Mouse (Mus musculus) heart, adult 2 months (tissue): ENCODE data around the gene Kirrel3.

Experiments used
- CTCF ChIP-seq: fragments of 200-600 bp; IDR thresholded peaks from 2 replicates; pipeline ENCODE4 v1.8.1; 2022; ENCODE audit warnings: antibody characterized with exemption, mild to moderate bottlenecking, moderate library complexity
- EP300 ChIP-seq: fragments of 200-500 bp; IDR thresholded peaks from 2 replicates; pipeline ENCODE4 v1.6.1; 2011; ENCODE audit warnings: low read depth, low read length, control low read depth; ENCODE audit not compliant: insufficient read depth
- POLR2A ChIP-seq: fragments of 200-500 bp; IDR thresholded peaks from 2 replicates; pipeline ENCODE4 v1.6.1; 2011; ENCODE audit warnings: mild to moderate bottlenecking, low read depth, low read length, control low read depth; ENCODE audit not compliant: insufficient read depth

- TF ChIP-seq POLR2A: no peak
- no peak for TF ChIP-seq CTCF
- TF ChIP-seq EP300: 0 out of 2 replicates have a peak, but pooled peaks have one; percentile 51
Measured at GRCm38 (mm10) chr9:35041493-35041892, 555.8 kb downstream of the Kirrel3 start.
